Mouse (Mus musculus): ENCODE results near the gene Aqp5. TPM values are rescaled to one million over a fixed set of nuclear protein-coding genes. Genes with fewer than 3 reads are reported as not detected.

Aqp5 gene
- polyA plus RNA-seq, 3 experiments from 2014 or later: not detected

GRCm38 (mm10) chr15:99642622-99643021, 52.0 kb downstream of the Aqp5 start:
- no peak for ATAC-seq

- ATAC-seq: peak; percentile 86
Observed at GRCm38 (mm10) chr15:99643832-99644231, 53.2 kb downstream of the Aqp5 start.

Other genes starting within 250 kb of the Aqp5 start
- 10 to 100 TPM in 1 of 3 experiments, 1 to 10 TPM in 2; 5.5 to 13.4 (median 9.2) TPM for gene Fmnl3, start 220.3 kb upstream of the Aqp5 start, polyA plus RNA-seq (2017; shearing (Covaris generic))
- gene Tmbim6, start 197.9 kb upstream of the Aqp5 start, polyA plus RNA-seq (2017; shearing (Covaris generic)): 1,000 to 10,000 TPM; 1,026 to 1,183 (median 1,027) TPM
- gene Nckap5l, start 133.0 kb upstream of the Aqp5 start, polyA plus RNA-seq (2017; shearing (Covaris generic)): 1 to 10 TPM in 1 of 3 experiments, under 1 TPM in 2; 0.10 to 1.9 (median 0.78) TPM
- gene Bcdin3d, start 116.1 kb upstream of the Aqp5 start, polyA plus RNA-seq (2017; shearing (Covaris generic)): 10 to 100 TPM; 16.9 to 30.8 (median 30.6) TPM
- under 1 TPM in 2 of 3 experiments, not detected in 1; 0.03 to 0.15 TPM for gene Faim2, start 62.6 kb upstream of the Aqp5 start, polyA plus RNA-seq (2017; shearing (Covaris generic))
- gene Aqp2, start 11.7 kb upstream of the Aqp5 start, polyA plus RNA-seq (2017; shearing (Covaris generic)): not detected
- gene Aqp6, start 10.6 kb downstream of the Aqp5 start, polyA plus RNA-seq (2017; shearing (Covaris generic)): not detected
- gene Racgap1, start 60.9 kb downstream of the Aqp5 start, polyA plus RNA-seq (2017; shearing (Covaris generic)): 100 to 1,000 TPM in 1 of 3 experiments, 10 to 100 TPM in 2; 18.4 to 106 (median 18.6) TPM
- gene Asic1, start 79.6 kb downstream of the Aqp5 start, polyA plus RNA-seq (2017; shearing (Covaris generic)): under 1 TPM in 2 of 3 experiments, not detected in 1; 0.20 to 0.40 TPM
- gene Smarcd1, start 111.3 kb downstream of the Aqp5 start, polyA plus RNA-seq (2017; shearing (Covaris generic)): 10 to 100 TPM in 2 of 3 experiments, 1 to 10 TPM in 1; 8.4 to 15.5 (median 10.5) TPM
- not detected for gene Gm17349, start 114.7 kb downstream of the Aqp5 start, polyA plus RNA-seq (2017; shearing (Covaris generic))
- gene Gpd1, start 126.7 kb downstream of the Aqp5 start, polyA plus RNA-seq (2017; shearing (Covaris generic)): under 1 TPM in 2 of 3 experiments, not detected in 1; 0.24 to 0.39 TPM
- gene Cox14, start 134.8 kb downstream of the Aqp5 start, polyA plus RNA-seq (2017; shearing (Covaris generic)): 100 to 1,000 TPM; 133 to 168 (median 166) TPM
- 10 to 100 TPM; 49.5 to 66.7 (median 56.5) TPM for gene Cers5, start 182.1 kb downstream of the Aqp5 start, polyA plus RNA-seq (2017; shearing (Covaris generic))

Data from inflammation-experienced regulatory T-cells, adult 6 months (primary cell).